Mouse (Mus musculus): ENCODE measurements around the gene Nr4a2.

Gene Nr4a2

DNA sequence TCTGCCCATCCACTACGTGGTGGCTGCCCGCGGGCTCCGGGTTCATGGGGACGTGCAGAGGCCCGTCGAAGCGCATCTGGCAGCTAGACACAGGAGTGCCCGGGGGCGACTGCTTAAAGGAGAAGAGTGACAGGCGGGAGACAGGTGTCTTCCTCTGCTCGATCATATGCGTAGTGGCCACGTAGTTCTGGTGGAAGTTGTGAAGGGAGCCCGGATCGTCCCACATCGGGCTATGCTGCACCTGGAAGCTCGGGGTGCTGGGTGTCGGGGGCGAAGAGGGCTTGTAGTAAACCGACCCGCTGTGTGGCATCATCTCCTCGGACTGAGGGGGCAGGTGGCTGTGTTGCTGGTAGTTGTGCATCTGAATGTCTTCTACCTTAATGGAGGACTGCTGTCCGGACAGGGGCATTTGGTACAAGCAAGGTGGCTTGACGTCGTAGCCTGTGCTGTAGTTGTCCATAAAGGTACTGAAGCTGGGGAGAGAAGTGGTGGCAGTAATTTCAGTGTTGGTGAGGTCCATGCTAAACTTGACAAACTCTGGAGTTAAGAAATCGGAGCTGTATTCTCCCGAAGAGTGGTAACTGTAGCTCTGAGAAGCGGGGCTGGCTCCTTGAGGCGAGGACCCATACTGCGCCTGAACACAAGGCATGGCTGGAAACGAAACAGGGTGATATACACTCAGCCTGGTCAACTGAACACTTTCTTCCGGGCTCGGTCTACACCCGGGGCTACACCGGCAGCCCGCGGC lies 11.8 kb downstream of the Nr4a2 start:
- no peak for DNase-seq (ENCODE audit: low read depth)

GRCm38 (mm10) chr2:57111011-57111790 lies 12.6 kb downstream of the Nr4a2 start:
- no peak for DNase-seq (ENCODE audit: low read depth)

DNA sequence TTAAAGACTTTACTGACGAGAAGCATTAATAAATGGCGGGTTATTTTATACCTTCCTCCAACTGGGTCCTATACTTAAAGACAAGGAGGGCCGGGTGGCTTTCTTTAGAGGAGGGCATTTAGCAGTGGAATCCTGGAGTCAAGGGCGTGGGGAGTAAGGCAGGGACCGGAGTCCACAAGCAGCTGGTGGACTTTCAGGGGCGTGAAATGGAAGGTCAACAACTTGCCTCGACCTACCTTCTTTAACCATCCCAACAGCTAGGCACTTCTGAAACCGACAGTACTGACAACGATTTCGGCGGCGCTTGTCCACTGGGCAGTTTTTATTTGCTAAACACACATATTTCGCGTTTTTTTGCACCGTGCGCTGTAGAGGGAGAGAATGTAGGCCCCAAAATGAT lies 13.4 kb downstream of the Nr4a2 start:
- no peak for DNase-seq (ENCODE audit: low read depth)

- DNase-seq (ENCODE audit: low read depth): no peak
Observed at GRCm38 (mm10) chr2:57109926-57110325, 13.9 kb downstream of the Nr4a2 start.

DNA sequence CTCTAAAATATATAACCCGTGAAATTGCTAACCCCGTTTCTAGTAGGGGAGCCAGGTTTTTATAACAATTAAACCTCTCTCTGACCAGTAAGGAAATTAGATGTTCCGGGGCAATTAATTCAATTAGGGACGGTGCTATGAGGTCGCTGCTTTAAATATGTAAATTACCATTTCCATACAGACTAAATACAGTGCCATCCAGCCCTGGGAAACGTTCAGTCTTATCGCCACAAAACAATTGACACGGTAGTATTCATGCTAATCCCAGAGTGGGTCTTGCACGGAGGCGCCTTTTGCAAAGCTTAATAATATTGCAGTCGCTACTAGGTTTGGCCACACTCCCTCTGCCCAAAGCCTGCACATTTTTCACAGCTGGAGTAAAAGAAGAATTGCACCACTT lies 14.5 kb downstream of the Nr4a2 start:
- no peak for DNase-seq (ENCODE audit: low read depth)

- no peak for DNase-seq (ENCODE audit: low read depth)
Observed at GRCm38 (mm10) chr2:57108349-57108930, 15.4 kb downstream of the Nr4a2 start.

DNA sequence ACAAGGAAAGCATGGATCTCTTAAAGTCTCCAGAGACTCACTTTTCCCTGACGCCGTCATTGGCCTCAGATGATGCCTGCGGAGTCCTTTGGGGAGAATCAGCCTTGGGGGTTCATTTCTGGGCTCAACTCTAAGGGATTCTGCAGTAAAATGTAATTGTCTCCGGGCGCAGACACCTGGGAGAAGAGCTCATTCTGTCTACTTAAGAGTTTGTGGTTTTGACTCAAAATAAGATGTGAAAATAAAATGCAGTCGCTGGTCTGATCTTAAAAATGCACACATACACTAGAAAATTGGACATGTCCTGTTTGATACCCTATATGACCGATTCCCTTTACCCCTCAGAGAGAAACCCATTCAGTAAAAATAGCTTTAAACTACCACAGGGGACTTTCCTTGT lies 18.4 kb downstream of the Nr4a2 start:
- no peak for DNase-seq (ENCODE audit: low read depth)

- no peak for DNase-seq (ENCODE audit: low read depth)
Observed at GRCm38 (mm10) chr2:57104731-57105130, 19.1 kb downstream of the Nr4a2 start.

DNA sequence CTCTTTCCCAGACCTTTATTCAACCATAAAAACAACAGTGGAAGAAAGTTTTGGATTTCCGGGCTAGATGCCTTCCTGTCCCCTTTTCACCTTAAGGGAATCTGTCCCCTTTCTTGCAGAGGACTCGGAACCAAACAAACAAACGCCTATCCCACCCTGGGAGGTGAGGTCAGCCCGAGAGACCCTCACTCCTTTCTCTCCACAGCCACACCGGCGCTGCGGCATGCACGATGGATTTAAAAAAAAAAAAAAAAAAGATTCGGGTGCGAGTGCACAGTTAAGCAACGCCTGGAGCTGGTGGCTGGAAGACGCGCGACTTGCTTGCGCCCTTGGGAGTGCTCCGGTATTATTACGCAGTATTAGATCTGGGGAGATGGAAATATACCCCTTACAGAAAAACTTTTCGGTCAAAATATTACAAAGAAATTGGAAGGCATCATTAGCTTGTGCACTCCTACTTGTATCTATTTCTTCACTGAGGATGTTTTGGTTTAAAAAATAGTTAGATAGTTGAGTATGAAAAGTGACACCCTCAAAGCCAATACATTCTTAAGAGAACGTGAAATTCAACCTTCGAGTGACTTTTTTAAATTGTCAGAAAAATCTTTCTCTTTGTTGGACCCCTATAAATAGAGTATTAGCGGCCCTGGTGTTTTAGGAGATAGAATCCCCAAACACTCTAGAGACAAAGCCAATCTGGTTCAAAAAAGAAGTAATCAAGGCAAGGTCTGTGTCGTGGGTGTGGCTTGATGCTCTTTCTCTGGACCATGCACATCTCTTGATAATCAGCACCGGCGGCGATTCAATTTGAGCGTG lies 19.8 kb downstream of the Nr4a2 start:
- DNase-seq (ENCODE audit: low read depth): no peak

- no peak for DNase-seq (ENCODE audit: low read depth)
Observed at GRCm38 (mm10) chr2:57102856-57103844, 20.7 kb downstream of the Nr4a2 start.

GRCm38 (mm10) chr2:57102091-57102855 lies 21.5 kb downstream of the Nr4a2 start:
- no peak for DNase-seq (ENCODE audit: low read depth)

- DNase-seq (ENCODE audit: low read depth): no peak
Observed at GRCm38 (mm10) chr2:57100241-57100640, 23.6 kb downstream of the Nr4a2 start.

DNA sequence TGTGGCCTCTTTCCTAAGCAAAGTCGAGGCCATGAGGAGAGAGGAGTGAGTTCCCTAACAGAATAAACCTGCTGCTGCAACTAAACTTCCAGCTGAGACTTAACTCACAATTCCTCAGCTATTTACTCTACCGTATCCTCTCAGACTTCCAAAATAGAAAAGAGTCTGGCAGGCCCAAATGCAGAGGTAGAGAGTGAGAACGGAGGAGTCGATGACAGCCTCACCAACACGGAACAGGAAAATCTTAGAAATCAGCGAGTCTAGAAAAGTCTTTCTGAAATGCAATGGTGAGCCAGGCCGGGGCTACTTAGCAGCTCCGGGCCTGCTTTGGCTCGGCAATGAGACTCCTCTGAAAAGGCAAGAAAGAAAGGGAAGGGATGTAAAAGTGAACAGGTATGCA lies 51.4 kb downstream of the Nr4a2 start:
- no peak for DNase-seq (ENCODE audit: low read depth)

GRCm38 (mm10) chr2:57063480-57063879 lies 60.3 kb downstream of the Nr4a2 start:
- no peak for DNase-seq (ENCODE audit: low read depth)
